Mouse (Mus musculus): ENCODE measurements around the gene Slc16a7. TPM values are rescaled to one million over a fixed set of nuclear protein-coding genes. Genes with fewer than 3 reads are reported as not detected.

Slc16a7 gene
- polyA plus RNA-seq, 1 experiment from 2014 or later, result 3.4 TPM

GRCm38 (mm10) chr10:125348171-125348570 is 41.1 kb downstream of the Slc16a7 start:
- no peak overlapping the region for H3K4me3 ChIP-seq (replicated peaks)
- no peak for ATAC-seq (ENCODE audit: low FRiP score)
- H3K9me3 ChIP-seq, result no peaks in the 10 kb centered on the region
- no peaks in the 10 kb centered on the region; the same call in 1 of the 2 replicates for H3K4me1 ChIP-seq
- H3K27me3 ChIP-seq, result no peaks in the 10 kb centered on the region
- no peak overlapping the region for H3K27ac ChIP-seq
- H3K9ac ChIP-seq, result no peak overlapping the region
- WGBS, result 66% methylated on average over 3 of the region's 3 CpGs
- no peaks in the 10 kb centered on the region for H3K36me3 ChIP-seq (replicated peaks)
- H3K4me2 ChIP-seq, result no peak overlapping the region

GRCm38 (mm10) chr10:125347149-125347548 is 42.1 kb downstream of the Slc16a7 start:
- Histone ChIP-seq H3K4me3 (replicated peaks) (no peak overlapping the region), H3K27ac (no peak overlapping the region), H3K9me3 (no peaks in the 10 kb centered on the region), H3K4me1 (no peaks in the 10 kb centered on the region), H3K4me2 (no peak overlapping the region), H3K9ac (no peak overlapping the region), H3K36me3 (replicated peaks) (no peaks in the 10 kb centered on the region), H3K27me3 (no peaks in the 10 kb centered on the region)
- no peak for ATAC-seq (ENCODE audit: low FRiP score)
- WGBS, result 87% methylated on average over 6 of the region's 6 CpGs

- Histone ChIP-seq H3K4me3 (replicated peaks) (no peak overlapping the region), H3K27me3 (no peaks in the 10 kb centered on the region), H3K9ac (no peak overlapping the region), H3K36me3 (replicated peaks) (no peaks in the 10 kb centered on the region), H3K4me2 (no peak overlapping the region), H3K27ac (no peak overlapping the region), H3K4me1 (no peaks in the 10 kb centered on the region), H3K9me3 (no peaks in the 10 kb centered on the region)
- ATAC-seq (ENCODE audit: low FRiP score), result no peak
- 82% methylated on average over 4 of the region's 4 CpGs for WGBS
Measured at GRCm38 (mm10) chr10:125346364-125346763, 42.9 kb downstream of the Slc16a7 start.

- Histone ChIP-seq H3K9me3 (no peaks in the 10 kb centered on the region), H3K4me3 (replicated peaks) (no peak overlapping the region), H3K27ac (no peak overlapping the region), H3K9ac (no peak overlapping the region), H3K4me2 (no peak overlapping the region), H3K4me1 (no peaks in the 10 kb centered on the region), H3K36me3 (replicated peaks) (no peaks in the 10 kb centered on the region), H3K27me3 (no peaks in the 10 kb centered on the region)
- WGBS, result 78% methylated on average over 1 of the region's 1 CpGs
- no peak for ATAC-seq (ENCODE audit: low FRiP score)
Measured at GRCm38 (mm10) chr10:125345583-125345982, 43.7 kb downstream of the Slc16a7 start.

GRCm38 (mm10) chr10:125342204-125342603 is 47.1 kb downstream of the Slc16a7 start:
- no peaks in the 10 kb centered on the region for H3K27me3 ChIP-seq
- no peak overlapping the region for H3K27ac ChIP-seq
- no peak for ATAC-seq (ENCODE audit: low FRiP score)
- no peak overlapping the region for H3K4me2 ChIP-seq
- H3K9me3 ChIP-seq, result no peaks in the 10 kb centered on the region
- no peaks in the 10 kb centered on the region for H3K36me3 ChIP-seq (replicated peaks)
- WGBS, result 80% methylated on average over 7 of the region's 7 CpGs
- no peak overlapping the region for H3K4me3 ChIP-seq (replicated peaks)
- no peak overlapping the region for H3K9ac ChIP-seq
- no peaks in the 10 kb centered on the region; the same call in 1 of the 2 replicates for H3K4me1 ChIP-seq

GRCm38 (mm10) chr10:125333799-125334198 is 55.5 kb downstream of the Slc16a7 start:
- Histone ChIP-seq H3K27ac (no peak overlapping the region), H3K9ac (no peak overlapping the region), H3K4me3 (replicated peaks) (no peak overlapping the region), H3K9me3 (no peaks in the 10 kb centered on the region), H3K4me2 (no peak overlapping the region), H3K27me3 (no peaks in the 10 kb centered on the region), H3K4me1 (peaks cover 4% of the 10 kb centered on the region), H3K36me3 (replicated peaks) (no peaks in the 10 kb centered on the region)
- ATAC-seq (ENCODE audit: low FRiP score), result no peak
- 97% methylated on average over 5 of the region's 5 CpGs for WGBS

GRCm38 (mm10) chr10:125331334-125331733 is 57.9 kb downstream of the Slc16a7 start:
- no peaks in the 10 kb centered on the region for H3K36me3 ChIP-seq (replicated peaks)
- H3K4me1 ChIP-seq, result peaks cover 10% of the 10 kb centered on the region
- H3K27ac ChIP-seq, result no peak overlapping the region
- no peaks in the 10 kb centered on the region for H3K9me3 ChIP-seq
- no peak overlapping the region for H3K9ac ChIP-seq
- ATAC-seq (ENCODE audit: low FRiP score), result no peak
- WGBS, result 78% methylated on average over 5 of the region's 5 CpGs
- no peak overlapping the region for H3K4me3 ChIP-seq (replicated peaks)
- H3K4me2 ChIP-seq, result no peak overlapping the region
- H3K27me3 ChIP-seq, result no peaks in the 10 kb centered on the region

GRCm38 (mm10) chr10:125328331-125329063 is 60.8 kb downstream of the Slc16a7 start:
- Histone ChIP-seq H3K36me3 (replicated peaks) (no peaks in the 10 kb centered on the region), H3K4me1 (peaks cover 10% of the 10 kb centered on the region), H3K27me3 (no peaks in the 10 kb centered on the region), H3K9ac (no peak overlapping the region), H3K4me2 (0 out of 2 replicates have a peak overlapping the region, but pooled peaks have one; percentile 8), H3K4me3 (replicated peaks) (no peak overlapping the region), H3K9me3 (no peaks in the 10 kb centered on the region), H3K27ac (no peak overlapping the region)
- ATAC-seq (ENCODE audit: low FRiP score), result peak; percentile 78
- 54% methylated on average over 16 of the region's 16 CpGs for WGBS

GRCm38 (mm10) chr10:125324871-125325565 is 64.2 kb downstream of the Slc16a7 start:
- WGBS, result 94% methylated on average over 7 of the region's 7 CpGs
- Histone ChIP-seq H3K36me3 (replicated peaks) (no peaks in the 10 kb centered on the region), H3K9ac (no peak overlapping the region), H3K27me3 (no peaks in the 10 kb centered on the region), H3K4me1 (peaks cover 10% of the 10 kb centered on the region), H3K4me2 (no peak overlapping the region), H3K4me3 (replicated peaks) (no peak overlapping the region), H3K9me3 (no peaks in the 10 kb centered on the region), H3K27ac (no peak overlapping the region)
- no peak for ATAC-seq (ENCODE audit: low FRiP score)

- H3K27me3 ChIP-seq, result no peaks in the 10 kb centered on the region
- H3K9me3 ChIP-seq, result no peaks in the 10 kb centered on the region
- 86% methylated on average over 13 of the region's 13 CpGs for WGBS
- no peak overlapping the region for H3K9ac ChIP-seq
- no peak for ATAC-seq (ENCODE audit: low FRiP score)
- no peaks in the 10 kb centered on the region for H3K36me3 ChIP-seq (replicated peaks)
- H3K27ac ChIP-seq, result 0 out of 2 replicates have a peak overlapping the region, but pooled peaks have one; percentile 25
- peaks cover 10% of the 10 kb centered on the region for H3K4me1 ChIP-seq
- no peak overlapping the region for H3K4me3 ChIP-seq (replicated peaks)
- no peak overlapping the region for H3K4me2 ChIP-seq
Measured at GRCm38 (mm10) chr10:125324149-125324834, 65.0 kb downstream of the Slc16a7 start.

GRCm38 (mm10) chr10:125321446-125322428 is 67.5 kb downstream of the Slc16a7 start:
- H3K27ac ChIP-seq, result no peak overlapping the region
- WGBS, result 84% methylated on average over 11 of the region's 11 CpGs
- H3K27me3 ChIP-seq, result no peaks in the 10 kb centered on the region
- no peak for ATAC-seq (ENCODE audit: low FRiP score)
- no peak overlapping the region for H3K4me3 ChIP-seq (replicated peaks)
- no peak overlapping the region for H3K4me2 ChIP-seq
- H3K4me1 ChIP-seq, result no peaks in the 10 kb centered on the region
- H3K9me3 ChIP-seq, result no peaks in the 10 kb centered on the region
- no peaks in the 10 kb centered on the region for H3K36me3 ChIP-seq (replicated peaks)
- no peak overlapping the region for H3K9ac ChIP-seq

Data from forebrain, embryonic 12.5 days (tissue).